Mouse (Mus musculus) kidney, adult 9 months (tissue): ENCODE results near the gene Sstr3.

Experiments
- DNase-seq: peaks from one replicate; pipeline ENCODE4 v3.0.0; 2022

The Sstr3 gene

GRCm38 (mm10) chr15:78559141-78559979, 14.9 kb upstream of the Sstr3 start:
- DNase-seq, result no peak

- DNase-seq, result no peak
These were observed 13.4 kb upstream of the Sstr3 start for GRCm38 (mm10) chr15:78557693-78558535.

GRCm38 (mm10) chr15:78554545-78555313, 10.2 kb upstream of the Sstr3 start:
- peak; percentile 32 for DNase-seq

GRCm38 (mm10) chr15:78549189-78549734, 4.8 kb upstream of the Sstr3 start:
- DNase-seq, result no peak

GRCm38 (mm10) chr15:78548711-78549110, 4.2 kb upstream of the Sstr3 start:
- no peak for DNase-seq

- no peak for DNase-seq
These were observed 3.8 kb upstream of the Sstr3 start for GRCm38 (mm10) chr15:78548336-78548665.

GRCm38 (mm10) chr15:78547415-78548335, 3.2 kb upstream of the Sstr3 start:
- DNase-seq, result peak; percentile 62

GRCm38 (mm10) chr15:78546060-78546459, 1.6 kb upstream of the Sstr3 start:
- DNase-seq, result no peak

- no peak for DNase-seq
These were observed 444 bp downstream of the Sstr3 start for GRCm38 (mm10) chr15:78544041-78544440.

- no peak for DNase-seq
These were observed 1.6 kb downstream of the Sstr3 start for GRCm38 (mm10) chr15:78542767-78543303.

- peak; percentile 17 for DNase-seq
These were observed 2.3 kb downstream of the Sstr3 start for GRCm38 (mm10) chr15:78542098-78542766.

- no peak for DNase-seq
These were observed 2.9 kb downstream of the Sstr3 start for GRCm38 (mm10) chr15:78541606-78542005.

GRCm38 (mm10) chr15:78541036-78541435, 3.4 kb downstream of the Sstr3 start:
- DNase-seq, result no peak

- DNase-seq, result no peak
These were observed 8.6 kb downstream of the Sstr3 start for GRCm38 (mm10) chr15:78535723-78536421.

- peak; percentile 40 for DNase-seq
These were observed 11.1 kb downstream of the Sstr3 start for GRCm38 (mm10) chr15:78533346-78533835.

GRCm38 (mm10) chr15:78532566-78533345, 11.7 kb downstream of the Sstr3 start:
- DNase-seq, result no peak

- peak; percentile 100 for DNase-seq
These were observed 12.5 kb downstream of the Sstr3 start for GRCm38 (mm10) chr15:78531901-78532469.

GRCm38 (mm10) chr15:78531451-78531720, 13.1 kb downstream of the Sstr3 start:
- no peak for DNase-seq
